Mouse (Mus musculus) embryonic facial prominence, embryonic 11.5 days (tissue): ENCODE results near the gene Olfr748. TPM values are rescaled to one million over a fixed set of nuclear protein-coding genes. Genes with fewer than 3 reads are reported as not detected.

Experiments
- polyA plus RNA-seq: library from polyadenylated mRNA; unstranded; fragments of >200 nt; fragmentation: Nextera tagmentation; extraction: Ambion mirVana; gene quantifications from 2 replicates; pipeline ENCODE4 v1.2.1, GENCODE M21; 2014

The Olfr748 gene
- polyA plus RNA-seq, 1 experiment from 2014 or later, result not detected

Other genes with a start within 250 kb of the Olfr748 start
- not detected in 2 replicates for gene Olfr741, start 234.6 kb upstream of the Olfr748 start, polyA plus RNA-seq
- gene Olfr742, start 203.8 kb upstream of the Olfr748 start, polyA plus RNA-seq, result not detected in 2 replicates
- not detected in 2 replicates for gene Olfr743, start 185.5 kb upstream of the Olfr748 start, polyA plus RNA-seq
- not detected in 2 replicates for gene Olfr744, start 92.5 kb upstream of the Olfr748 start, polyA plus RNA-seq
- not detected in 2 replicates for gene Olfr745, start 68.0 kb upstream of the Olfr748 start, polyA plus RNA-seq
- not detected in 2 replicates for gene Olfr746, start 60.3 kb upstream of the Olfr748 start, polyA plus RNA-seq
- not detected in 2 replicates for gene Olfr747, start 14.2 kb upstream of the Olfr748 start, polyA plus RNA-seq
- not detected in 2 replicates for gene Olfr749, start 37.7 kb downstream of the Olfr748 start, polyA plus RNA-seq
- gene Ttc5, start 78.1 kb downstream of the Olfr748 start, polyA plus RNA-seq, result 88.7 and 93.8 TPM in 2 replicates
- gene Ccnb1ip1, start 100.4 kb downstream of the Olfr748 start, polyA plus RNA-seq, result not detected in 2 replicates
- 70.0 and 75.8 TPM in 2 replicates for gene Parp2, start 100.5 kb downstream of the Olfr748 start, polyA plus RNA-seq
- 5.3 and 5.5 TPM in 2 replicates for gene Tep1, start 163.2 kb downstream of the Olfr748 start, polyA plus RNA-seq
- 0.15 TPM in 1 of 2 replicates, not detected in the other for gene Klhl33, start 190.1 kb downstream of the Olfr748 start, polyA plus RNA-seq
- 188 and 208 TPM in 2 replicates for gene Osgep, start 217.5 kb downstream of the Olfr748 start, polyA plus RNA-seq
- 471 and 486 TPM in 2 replicates for gene Apex1, start 217.6 kb downstream of the Olfr748 start, polyA plus RNA-seq
- 49.1 and 52.4 TPM in 2 replicates for gene Pip4p1, start 223.5 kb downstream of the Olfr748 start, polyA plus RNA-seq
- gene Pnp, start 223.7 kb downstream of the Olfr748 start, polyA plus RNA-seq, result 72.0 and 72.8 TPM in 2 replicates
- gene Gm49342, start 237.1 kb downstream of the Olfr748 start, polyA plus RNA-seq, result not detected in 2 replicates
- 0.36 and 0.47 TPM in 2 replicates for gene Pnp2, start 248.6 kb downstream of the Olfr748 start, polyA plus RNA-seq